Mouse (Mus musculus) urinary bladder, postnatal 14 days (tissue): Measurements from ENCODE around the gene Ccdc9b.

Source experiments
- DNase-seq: peaks from one replicate; pipeline ENCODE4 v3.0.0; 2021; ENCODE audit warnings: low spot score

Gene Ccdc9b

DNA sequence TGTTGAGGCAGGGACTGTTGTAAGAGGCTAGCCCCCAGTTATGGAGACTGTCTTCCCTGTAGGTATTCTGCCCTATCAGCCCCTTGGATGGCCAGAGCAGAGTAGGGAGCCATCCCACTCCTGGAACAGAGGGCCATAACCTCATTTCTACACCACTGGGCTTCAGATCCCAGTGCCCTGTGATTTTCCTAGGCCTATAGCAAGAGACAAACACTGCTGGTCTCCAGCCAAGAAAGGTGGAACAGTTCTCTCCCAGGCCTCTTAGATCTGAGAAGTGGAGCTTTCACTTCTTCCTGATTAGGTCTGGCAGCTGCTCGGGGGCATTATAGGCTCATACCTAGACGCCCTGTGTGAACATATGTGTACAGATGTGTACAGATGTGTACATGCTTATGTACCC, 13.8 kb upstream of the Ccdc9b start:
- DNase-seq, result no peak

DNA sequence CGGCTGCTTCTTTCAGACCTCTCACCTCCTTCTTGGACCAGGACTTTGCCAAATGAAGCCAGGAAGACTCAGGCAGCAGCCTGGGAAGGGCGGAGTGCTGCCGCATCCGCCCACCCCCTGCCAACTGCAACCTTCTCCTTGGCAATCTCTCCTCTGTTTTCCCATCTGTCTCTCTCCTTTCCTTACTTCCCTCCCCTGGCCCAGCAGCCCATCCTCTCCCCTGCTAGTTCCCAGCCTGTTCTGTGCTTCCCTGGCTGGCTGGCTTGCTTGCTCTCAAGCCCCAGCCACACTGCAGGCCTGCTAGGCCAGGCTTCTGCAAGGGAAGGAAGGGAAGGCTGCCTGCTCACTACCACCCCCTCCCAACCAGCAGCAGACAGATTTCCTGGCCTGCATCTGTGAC, 13.4 kb upstream of the Ccdc9b start:
- no peak for DNase-seq

DNA sequence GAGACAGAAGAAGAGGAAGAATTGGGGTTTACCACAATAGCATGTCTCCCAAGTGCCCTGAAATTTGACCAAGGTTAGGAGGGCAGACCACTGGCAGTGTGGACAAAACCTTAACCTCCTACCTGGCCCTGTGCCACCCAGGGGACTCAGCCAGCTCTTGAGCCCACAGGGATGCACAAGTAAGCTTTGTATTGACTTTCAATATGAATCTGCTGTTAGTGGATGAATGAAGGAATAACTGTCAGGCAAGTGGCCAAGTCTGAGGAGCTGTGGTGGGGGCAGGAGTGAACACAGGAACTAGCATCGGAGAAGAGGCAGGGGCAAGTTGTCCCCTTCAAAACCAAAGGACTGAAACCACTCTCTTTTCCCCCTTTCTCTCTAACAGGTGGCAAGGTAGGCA, 12.9 kb upstream of the Ccdc9b start:
- no peak for DNase-seq

DNA sequence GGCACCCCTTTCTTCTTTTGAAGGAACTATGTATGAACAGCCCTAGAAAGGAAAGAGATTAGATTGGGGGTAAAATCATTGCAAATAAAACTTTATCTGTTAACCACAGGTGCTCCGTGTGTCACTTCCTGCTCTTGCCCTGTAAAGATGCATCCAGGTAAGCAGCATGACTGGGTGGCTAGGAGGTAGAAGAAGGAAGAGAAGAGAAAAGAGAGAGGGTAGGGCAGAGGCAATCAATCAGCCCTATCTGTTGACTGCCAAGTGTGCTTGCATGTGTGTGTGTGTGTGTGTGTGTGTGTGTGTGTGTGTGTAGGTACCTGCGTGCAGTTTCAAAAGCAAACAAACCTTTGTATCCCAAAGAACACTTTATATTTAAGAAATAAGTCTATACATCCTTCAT, 12.1 kb upstream of the Ccdc9b start:
- DNase-seq, result no peak

DNA sequence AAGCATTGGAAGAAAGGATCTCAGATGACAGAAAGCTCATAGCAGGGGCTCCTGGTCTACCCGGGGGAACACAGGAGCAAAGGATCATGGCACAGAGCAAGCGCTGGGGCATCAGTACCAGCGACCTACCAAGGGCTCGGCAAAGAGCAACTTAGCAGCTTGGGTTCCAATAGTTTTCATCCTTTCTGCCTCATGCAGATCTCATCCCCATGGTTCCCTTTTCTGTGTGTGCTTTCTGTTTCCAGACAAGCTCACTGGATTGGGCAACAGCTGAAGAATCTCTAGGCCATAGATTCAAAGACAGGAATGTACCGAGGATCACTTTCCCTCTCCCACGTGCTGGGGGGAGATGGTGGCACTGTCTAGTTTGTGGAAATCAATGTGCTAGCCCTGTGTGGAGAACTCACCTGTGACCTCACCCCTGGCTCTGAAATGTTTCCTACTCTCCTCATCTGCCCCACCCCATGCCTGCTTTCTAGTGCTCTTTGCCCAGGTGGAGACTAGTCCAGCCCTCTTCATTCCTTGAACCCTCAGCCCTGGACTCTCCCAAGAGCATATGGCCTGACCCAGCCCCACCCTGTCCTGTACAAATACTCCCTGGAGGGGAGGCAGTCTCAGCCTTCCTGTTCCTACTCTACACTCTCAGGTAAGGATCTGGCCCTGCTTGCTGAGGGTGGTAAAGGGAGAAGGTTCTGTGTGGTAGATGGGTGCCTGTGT, 9.9 kb upstream of the Ccdc9b start, which contains the start of gene Phgr1:
TSS of gene Phgr1 (plus strand) at position 612 of the 717 bp plus-strand sequence.
- no peak for DNase-seq

DNA sequence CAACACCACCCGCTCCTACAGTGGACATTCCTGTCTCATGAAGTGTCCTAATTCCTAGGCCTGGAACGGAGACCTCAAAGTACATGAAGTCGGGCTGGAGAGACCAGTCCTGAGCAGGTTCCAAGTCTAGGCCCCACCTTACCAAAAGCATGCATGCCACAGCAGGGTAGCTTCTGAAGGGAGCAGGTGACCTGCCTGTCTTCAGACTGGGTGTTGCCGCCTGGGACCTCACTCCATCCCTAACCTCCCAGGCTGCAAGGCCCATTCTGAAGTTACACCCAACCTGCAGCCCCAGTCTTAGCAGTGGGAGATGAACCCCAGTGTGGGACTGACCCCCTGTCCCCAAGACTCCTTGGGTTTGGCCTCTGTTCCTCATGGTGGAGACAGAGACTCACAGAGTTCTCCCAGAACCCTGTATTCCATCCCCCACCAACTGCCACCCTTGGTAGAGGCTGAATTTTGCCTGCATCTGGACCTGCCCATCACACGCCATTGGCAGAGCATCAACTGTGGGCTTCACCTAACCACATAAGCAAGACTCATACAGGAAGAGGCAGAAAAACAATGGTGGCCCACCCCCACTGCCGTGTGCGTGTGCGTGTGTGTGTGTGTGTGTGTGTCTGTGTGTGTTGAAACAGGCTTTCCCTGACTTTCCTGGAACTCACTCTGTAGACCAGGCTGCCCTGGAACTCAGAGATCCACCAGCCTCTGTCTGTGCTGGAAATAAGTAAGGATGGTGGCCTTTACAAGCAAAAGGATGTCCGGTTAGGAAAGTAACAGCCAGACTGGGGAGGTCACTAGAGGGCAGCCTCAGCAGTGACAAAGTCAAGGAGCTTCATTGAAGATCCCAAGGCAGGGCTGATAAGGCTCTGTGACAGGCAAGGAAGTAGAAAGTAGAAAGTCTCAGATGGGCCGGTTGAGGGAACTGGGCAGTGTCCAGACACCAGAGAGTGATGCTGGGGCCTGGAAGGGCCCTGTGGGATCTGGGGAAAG, 3.9 kb upstream of the Ccdc9b start:
- no peak for DNase-seq

DNA sequence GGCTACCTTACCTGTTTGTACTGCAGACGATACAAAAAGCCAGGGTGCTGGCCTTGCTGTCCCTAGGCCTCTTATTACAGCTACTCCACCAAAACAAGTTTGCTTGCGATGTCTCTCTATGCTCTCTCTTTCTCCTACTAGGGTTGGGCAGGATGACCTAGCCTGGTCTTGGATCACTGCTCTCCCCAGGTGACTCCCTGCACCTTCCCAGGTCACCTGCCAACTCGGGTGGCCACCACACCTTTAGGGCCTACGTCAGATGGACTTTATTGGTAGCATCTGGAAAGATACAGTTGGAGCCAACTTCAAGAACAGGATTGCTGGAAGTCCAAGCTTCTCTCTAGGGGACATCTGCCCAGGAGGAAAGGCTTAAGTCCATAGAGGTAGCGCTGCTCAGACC, 2.4 kb upstream of the Ccdc9b start:
- DNase-seq, result no peak

DNA sequence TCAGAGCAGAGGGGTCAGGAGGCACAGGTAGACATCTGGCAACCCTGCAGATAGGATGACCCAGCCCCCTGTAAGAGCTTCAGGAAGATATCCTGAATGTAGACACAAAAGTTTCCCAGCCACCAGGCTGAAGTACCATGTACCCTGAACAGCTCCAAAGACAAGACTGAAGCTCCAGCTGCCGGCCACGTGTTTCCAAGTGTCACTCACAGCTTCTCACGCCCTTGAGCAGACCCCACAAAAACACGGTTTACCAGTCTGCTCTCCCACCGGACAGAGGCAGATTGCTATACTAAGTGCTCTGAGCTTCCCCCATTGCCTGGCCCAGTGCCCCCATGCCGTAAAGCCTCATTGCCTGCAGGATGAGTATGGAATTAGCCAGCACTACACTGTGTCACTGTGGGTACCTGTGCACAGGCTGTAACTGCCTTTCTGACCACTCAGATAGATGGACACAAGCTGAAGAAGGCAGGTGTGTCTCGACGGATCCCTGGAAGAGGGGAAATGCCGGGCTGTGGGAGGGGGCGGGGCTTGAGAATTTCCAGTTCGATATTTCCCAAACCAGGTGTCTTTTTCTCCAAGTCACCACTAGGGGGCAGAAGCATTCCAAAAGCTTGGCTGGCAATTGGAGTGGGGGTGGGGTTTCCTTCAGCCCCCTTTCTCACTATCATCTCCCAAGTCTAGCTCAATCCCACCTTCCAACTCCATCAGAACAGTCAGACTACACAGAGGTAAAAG, 1.8 kb upstream of the Ccdc9b start:
- DNase-seq, result no peak

DNA sequence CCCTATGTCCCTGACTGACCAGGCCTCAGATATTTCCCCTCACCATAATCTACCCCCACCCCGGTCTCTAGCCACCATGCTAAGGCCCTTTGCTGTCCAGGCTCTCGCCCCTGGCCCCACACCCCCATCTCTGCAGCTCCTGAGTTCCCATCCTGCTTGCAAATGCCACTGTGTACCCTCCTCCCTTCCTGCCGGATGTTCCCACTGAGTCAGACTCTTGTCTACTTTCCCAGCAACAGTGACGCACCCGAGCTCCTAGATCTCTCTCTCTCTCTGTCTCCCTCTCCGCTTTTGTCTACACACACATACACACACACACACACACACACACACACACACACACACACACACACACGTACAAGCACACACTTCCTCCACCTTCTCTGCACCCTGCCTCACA, 1.0 kb upstream of the Ccdc9b start:
- DNase-seq, result no peak

DNA sequence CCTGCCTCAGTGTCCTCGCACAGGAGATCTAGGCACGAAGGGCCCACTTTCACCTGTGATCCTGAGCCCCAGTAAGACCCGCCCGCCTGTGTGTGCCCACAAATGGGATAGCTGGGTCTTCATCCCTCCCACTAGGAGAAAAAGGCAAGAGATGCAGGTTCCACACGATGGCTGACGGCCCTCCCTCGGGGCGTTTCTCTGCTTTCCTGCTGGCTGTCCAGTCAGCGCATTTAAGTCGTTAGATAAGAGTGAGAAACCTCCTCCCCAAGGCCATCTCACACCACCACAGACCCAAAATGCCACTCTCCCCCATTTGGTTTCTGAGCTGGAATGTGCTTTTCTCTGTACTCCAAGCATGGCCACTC, 305 bp upstream of the Ccdc9b start:
- DNase-seq, result no peak

DNA sequence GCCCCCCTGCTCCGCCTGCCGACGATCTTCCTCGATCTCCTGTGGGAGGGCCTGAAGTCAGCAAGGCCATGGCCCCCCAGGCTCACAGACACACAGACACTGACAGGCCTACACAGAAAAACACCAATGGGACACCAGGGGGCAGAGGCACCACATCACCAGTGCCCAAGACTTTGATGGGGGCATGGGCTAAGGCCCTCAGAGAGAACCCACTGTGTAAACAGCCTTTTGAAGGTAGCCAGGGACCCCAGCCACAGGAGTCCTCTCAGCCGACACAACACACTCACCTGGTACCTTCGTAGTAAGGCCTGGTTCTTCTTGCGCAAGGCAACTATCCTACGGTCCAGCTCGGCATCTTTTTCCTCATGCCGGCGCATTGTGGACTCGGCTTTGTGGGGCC, 1.1 kb downstream of the Ccdc9b start:
- no peak for DNase-seq

DNA sequence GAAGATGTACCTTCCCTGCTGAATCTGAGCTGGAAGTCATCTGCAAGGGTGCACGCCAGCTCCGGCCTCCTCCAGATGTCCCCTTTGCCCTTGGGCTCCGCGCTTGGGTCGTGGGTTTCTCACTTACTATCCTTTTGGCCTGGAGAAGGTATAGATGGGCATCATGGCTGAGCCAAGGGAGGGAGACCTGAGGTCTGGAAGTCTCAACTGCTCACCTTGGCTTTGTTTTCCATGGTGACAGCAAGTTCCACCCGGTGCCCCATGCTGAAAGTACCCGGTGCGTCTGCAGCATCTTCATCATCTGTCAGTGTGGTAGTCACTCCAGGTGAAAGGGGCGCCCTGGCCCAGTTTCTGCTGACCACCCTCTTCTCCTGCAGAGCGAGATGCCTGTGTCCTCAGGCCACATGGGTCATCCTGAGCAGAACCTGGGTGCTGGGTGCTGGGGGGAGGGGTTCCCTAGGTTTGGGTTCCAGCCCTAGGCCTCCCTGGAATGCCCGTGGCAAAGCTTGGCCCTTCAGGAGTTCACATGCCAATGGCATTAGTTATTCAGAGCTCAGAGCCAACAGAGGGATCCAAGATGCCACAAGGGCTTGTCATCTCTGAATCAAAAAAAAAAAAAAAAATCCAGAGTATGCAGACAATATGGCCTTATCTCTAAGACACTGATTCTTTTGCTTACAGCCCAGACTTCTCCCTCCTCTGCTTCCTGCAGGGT, 2.0 kb downstream of the Ccdc9b start:
- no peak for DNase-seq

DNA sequence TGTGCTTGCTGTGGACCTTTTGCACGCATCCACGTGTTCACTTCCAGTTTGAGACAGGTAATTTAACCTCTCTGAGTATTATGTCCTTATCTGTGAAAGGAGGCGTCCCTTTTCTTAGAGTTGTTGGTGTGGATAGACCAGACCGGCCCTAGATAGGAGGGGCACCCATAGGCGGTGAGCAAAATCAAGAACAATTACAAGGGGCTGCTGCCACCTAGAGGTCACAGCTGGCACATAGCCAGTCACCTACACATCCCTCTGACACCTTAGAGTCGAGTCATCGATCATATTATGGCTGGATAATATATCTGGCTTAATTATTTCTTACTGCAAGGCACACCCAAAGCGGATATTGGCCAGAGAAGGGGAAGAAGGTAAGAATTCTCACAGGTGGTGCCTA, 2.6 kb downstream of the Ccdc9b start:
- peak; percentile 65 for DNase-seq

DNA sequence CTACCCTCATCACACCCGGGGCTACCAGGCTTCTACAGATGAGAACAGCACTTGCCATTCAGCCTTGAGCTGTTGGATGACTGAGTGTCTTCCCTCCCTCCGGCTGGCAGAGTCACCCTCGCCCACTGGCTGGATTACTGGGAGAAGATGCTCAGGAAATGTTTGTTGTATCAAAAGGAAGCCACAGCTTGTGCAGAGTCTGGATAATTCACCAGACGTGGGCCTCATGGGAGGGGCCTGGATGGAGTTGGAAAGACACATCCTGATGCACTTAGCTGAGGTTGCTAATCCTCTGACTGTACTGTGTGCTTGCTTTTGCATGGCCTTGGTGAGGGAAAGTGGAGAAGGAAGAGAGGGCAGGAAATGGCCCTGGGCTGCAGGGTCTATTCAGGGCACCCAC, 6.4 kb downstream of the Ccdc9b start:
- DNase-seq, result no peak

DNA sequence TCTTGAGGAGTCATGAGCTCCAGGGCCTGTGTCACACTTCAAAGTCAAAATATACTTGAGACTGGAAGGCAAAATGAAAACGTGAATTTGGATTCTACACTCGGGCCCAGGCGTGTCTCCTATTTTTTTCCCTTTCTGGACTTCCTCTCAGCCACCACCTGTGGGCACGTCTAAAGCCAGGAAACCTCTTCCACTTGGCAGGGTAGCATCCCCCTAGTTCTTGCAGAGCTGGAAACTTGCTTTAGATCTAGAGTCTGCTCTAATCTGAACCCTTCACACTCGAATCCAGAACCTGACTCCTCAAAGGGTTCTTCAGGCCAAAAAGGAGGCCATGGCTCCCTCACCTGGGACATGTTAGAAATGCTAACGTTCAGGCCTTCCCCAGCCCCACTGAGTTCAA, 7.1 kb downstream of the Ccdc9b start:
- no peak for DNase-seq

DNA sequence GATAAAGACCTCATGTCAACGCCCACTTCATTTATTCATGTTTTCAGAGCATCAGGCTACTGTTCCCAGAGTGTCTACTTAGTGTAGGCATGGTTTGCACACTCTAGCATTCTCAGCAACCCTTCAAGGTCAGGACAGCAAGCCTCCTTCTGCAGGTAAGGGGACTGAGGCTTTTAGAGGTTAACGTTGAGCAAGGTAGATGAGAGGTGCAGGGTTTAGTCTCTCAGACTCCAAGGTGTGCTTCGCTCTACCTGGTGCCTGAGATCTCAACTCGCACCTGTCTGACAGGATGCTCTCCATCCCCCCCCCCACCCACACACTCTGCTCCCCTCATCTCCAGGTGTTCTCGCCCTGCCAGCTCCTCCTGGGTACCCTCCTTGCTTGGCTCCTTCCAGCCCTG, 8.3 kb downstream of the Ccdc9b start:
- no peak for DNase-seq

DNA sequence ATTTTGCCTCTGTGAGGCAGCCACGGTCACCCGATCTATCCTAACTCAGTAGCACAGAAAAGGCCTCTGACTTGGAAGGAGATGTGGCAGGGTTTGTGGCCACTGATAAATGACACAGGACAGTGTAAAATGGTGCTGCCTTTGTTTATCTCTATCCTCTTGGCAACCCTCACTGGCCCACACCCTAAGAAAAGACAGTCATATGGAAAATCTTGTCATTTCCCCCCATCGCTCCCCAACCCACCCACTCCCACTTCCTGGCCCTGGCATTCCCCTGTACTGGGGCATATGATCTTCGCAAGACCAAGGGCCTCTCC, 9.7 kb downstream of the Ccdc9b start:
- DNase-seq, result no peak

DNA sequence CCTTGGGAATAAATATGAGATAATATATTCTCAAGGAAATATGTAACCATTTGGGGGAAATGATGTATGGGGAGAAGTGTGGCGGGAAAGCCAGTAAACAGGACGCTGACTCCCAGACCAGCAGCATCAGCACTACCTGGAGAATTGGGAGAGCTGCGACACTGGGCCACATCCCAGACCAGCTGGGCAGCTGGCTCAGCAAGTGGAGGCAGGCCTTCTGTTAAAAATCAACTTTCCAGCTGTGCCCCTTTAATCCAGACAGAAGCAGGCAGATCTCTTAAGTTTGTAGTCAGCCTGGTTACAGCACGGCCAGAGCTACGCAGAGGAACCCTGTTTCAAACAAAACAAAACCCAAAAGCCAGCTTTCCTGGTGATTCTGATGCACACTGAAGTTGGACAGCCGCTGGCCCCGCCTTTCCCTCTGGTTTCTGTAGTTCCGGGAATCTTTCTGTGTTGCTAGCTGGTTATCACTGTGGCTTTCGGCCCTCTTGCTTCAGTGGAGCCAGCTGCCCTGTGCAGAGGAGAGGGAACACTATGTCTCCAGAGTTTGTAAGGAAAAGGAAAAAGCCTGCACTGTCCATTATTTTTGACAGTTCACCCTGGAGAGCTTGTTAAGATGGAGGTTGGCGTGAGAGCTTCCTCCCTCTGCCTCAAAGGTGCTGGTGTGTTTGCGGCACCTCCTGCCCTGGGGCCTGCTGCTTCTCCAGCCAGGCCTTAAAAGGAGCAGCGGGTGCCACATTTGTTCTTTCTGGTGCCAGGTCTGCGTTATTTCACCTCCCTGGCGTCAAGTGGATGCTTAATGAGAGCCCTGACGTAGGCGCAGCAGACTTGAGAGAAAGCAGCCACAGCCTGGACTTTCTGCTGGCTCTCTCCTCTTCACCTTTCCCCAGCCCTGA, 10.3 kb downstream of the Ccdc9b start:
- DNase-seq, result no peak

DNA sequence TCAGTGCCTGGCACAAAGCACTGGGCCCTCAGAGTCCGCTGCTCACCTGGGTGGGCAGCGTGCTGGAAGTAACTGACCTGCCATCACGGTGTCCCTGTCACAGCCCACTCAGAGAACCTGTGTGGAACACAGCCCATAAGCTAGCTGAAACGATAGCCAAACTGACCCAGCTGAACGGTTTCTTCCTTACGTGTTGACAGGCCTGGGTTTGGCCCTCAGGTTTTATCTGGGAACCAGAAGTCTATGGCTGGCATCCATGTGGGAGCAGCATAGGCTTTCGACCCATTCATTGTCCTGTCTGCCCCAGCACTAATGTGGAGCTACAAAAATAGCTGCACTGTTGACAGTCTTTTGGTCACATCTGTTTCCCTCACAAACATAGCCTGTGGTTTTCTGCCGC, 12.0 kb downstream of the Ccdc9b start:
- no peak for DNase-seq

DNA sequence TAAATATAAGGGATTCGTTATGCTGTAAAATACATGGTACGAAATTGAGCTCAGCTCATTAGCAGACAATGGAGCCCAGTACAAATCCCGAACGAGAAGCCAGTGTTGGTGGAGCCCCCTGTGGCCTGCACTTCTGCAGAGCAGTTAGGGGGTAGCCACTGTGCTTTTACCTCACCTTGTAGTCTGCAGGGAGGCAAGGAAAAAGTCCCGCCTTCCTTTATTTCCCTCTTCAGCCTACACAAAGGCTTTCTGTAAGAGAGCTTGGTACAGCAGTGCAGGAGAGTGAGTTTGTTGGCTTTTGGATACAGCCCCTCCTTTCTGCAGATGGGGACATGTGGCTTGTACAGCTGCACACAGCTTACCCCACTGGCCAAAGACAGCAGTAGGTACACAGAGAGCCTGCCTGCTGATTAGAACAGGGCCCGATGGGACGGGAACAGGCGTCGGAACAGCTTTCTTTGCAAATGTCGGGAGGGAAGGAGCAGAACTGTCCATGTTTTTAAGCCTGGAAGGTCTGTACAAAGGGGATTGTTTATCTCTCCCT, 13.0 kb downstream of the Ccdc9b start:
- DNase-seq, result no peak
